Mouse (Mus musculus) neural tube, embryonic 15.5 days (tissue): Measurements from ENCODE around the gene Intu. TPM values are rescaled to one million over a fixed set of nuclear protein-coding genes. Genes with fewer than 3 reads are reported as not detected.

Source experiments
- ATAC-seq: fragments of 200-750 bp; cut with Nextera tagmentation; 2 replicates; pipeline ENCODE4 v1.8.0; 2017; ENCODE audit warnings: mild to moderate bottlenecking, moderate TSS enrichment, moderate library complexity; ENCODE audit not compliant: low FRiP score
- H3K27ac ChIP-seq: fragments of 300-500 bp; sonication (generic); replicated peaks from 2 replicates; pipeline ENCODE4 v1.5.1; 2015; ENCODE audit warnings: mild to moderate bottlenecking, inconsistent platforms
- H3K27me3 ChIP-seq: fragments of 300-500 bp; sonication (generic); replicated peaks from 2 replicates; pipeline ENCODE4 v1.6.1; 2015; ENCODE audit warnings: inconsistent platforms
- H3K36me3 ChIP-seq: fragments of 300-500 bp; sonication (generic); 2 replicates; pipeline ENCODE4 v1.6.1; 2015; ENCODE audit warnings: inconsistent platforms
- H3K4me1 ChIP-seq: fragments of 300-500 bp; sonication (generic); 2 replicates; pipeline ENCODE4 v1.6.1; 2015; ENCODE audit warnings: inconsistent platforms
- H3K4me2 ChIP-seq: fragments of 300-500 bp; sonication (generic); 2 replicates; pipeline ENCODE4 v1.6.1; 2015; ENCODE audit warnings: inconsistent platforms, mild to moderate bottlenecking, moderate library complexity
- H3K4me3 ChIP-seq: fragments of 300-500 bp; sonication (generic); replicated peaks from 2 replicates; pipeline ENCODE4 v1.5.1; 2015; ENCODE audit warnings: mild to moderate bottlenecking, inconsistent platforms
- H3K9ac ChIP-seq: fragments of 300-500 bp; sonication (generic); replicated peaks from 2 replicates; pipeline ENCODE4 v1.6.1; 2015; ENCODE audit warnings: mild to moderate bottlenecking, inconsistent platforms
- H3K9me3 ChIP-seq: fragments of 300-500 bp; sonication (generic); replicated peaks from 2 replicates; pipeline ENCODE4 v1.6.1; 2016; ENCODE audit warnings: inconsistent platforms
- WGBS: fragments of 180-500 bp; shearing (Covaris S2); methylation state at CpG from one replicate; pipeline ENCODE4 v1.1.7; 2015; ENCODE audit warnings: mixed read lengths; 5-methylcytosine and 5-hydroxymethylcytosine counted together
- polyA plus RNA-seq: library from polyadenylated mRNA; unstranded; fragments of >200 nt; fragmentation: Nextera tagmentation; extraction: Ambion mirVana; gene quantifications from 2 replicates; pipeline ENCODE4 v1.2.1, GENCODE M21; 2015

Intu gene
- polyA plus RNA-seq, 1 experiment from 2014 or later, result 2.1 TPM

- no peak overlapping the region for H3K9ac ChIP-seq
- no peaks in the 10 kb centered on the region for H3K9me3 ChIP-seq
- H3K27ac ChIP-seq, result no peak overlapping the region
- H3K27me3 ChIP-seq, result no peaks in the 10 kb centered on the region
- H3K4me1 ChIP-seq, result no peaks in the 10 kb centered on the region
- no peak overlapping the region for H3K4me3 ChIP-seq
- ATAC-seq, result no peak
- WGBS, result 85% methylated on average over 13 of the region's 13 CpGs
- H3K36me3 ChIP-seq, result no peaks in the 10 kb centered on the region
- no peak overlapping the region for H3K4me2 ChIP-seq
Measured at GRCm38 (mm10) chr3:40512936-40513829, 17.9 kb upstream of the Intu start.

GRCm38 (mm10) chr3:40518240-40518639, 12.8 kb upstream of the Intu start:
- H3K9me3 ChIP-seq, result no peaks in the 10 kb centered on the region
- no peak for ATAC-seq
- no peak overlapping the region for H3K9ac ChIP-seq
- H3K36me3 ChIP-seq, result no peaks in the 10 kb centered on the region
- no peak overlapping the region for H3K4me2 ChIP-seq
- H3K27ac ChIP-seq, result no peak overlapping the region
- peaks cover 1% of the 10 kb centered on the region for H3K4me1 ChIP-seq
- H3K4me3 ChIP-seq, result no peak overlapping the region
- WGBS, result 83% methylated on average over 3 of the region's 3 CpGs
- no peaks in the 10 kb centered on the region for H3K27me3 ChIP-seq

GRCm38 (mm10) chr3:40519555-40519954, 11.5 kb upstream of the Intu start:
- H3K9me3 ChIP-seq, result no peaks in the 10 kb centered on the region
- H3K4me2 ChIP-seq, result no peak overlapping the region
- no peak overlapping the region for H3K9ac ChIP-seq
- H3K4me3 ChIP-seq, result no peak overlapping the region
- no peaks in the 10 kb centered on the region for H3K36me3 ChIP-seq
- H3K27ac ChIP-seq, result no peak overlapping the region
- no peaks in the 10 kb centered on the region for H3K27me3 ChIP-seq
- H3K4me1 ChIP-seq, result peaks cover 4% of the 10 kb centered on the region
- no peak for ATAC-seq
- 83% methylated on average over 3 of the region's 3 CpGs for WGBS

- Histone ChIP-seq H3K27me3 (no peaks in the 10 kb centered on the region), H3K27ac (no peak overlapping the region), H3K4me1 (peaks cover 4% of the 10 kb centered on the region), H3K4me3 (no peak overlapping the region), H3K9ac (no peak overlapping the region), H3K4me2 (no peak overlapping the region), H3K36me3 (no peaks in the 10 kb centered on the region), H3K9me3 (no peaks in the 10 kb centered on the region)
- WGBS, result 95% methylated on average over 3 of the region's 3 CpGs
- no peak for ATAC-seq
Measured at GRCm38 (mm10) chr3:40520567-40520966, 10.5 kb upstream of the Intu start.

GRCm38 (mm10) chr3:40522446-40522845, 8.6 kb upstream of the Intu start:
- Histone ChIP-seq H3K4me3 (no peak overlapping the region), H3K4me1 (peaks cover 4% of the 10 kb centered on the region), H3K4me2 (peak overlapping the region; percentile 25), H3K9ac (no peak overlapping the region), H3K36me3 (no peaks in the 10 kb centered on the region), H3K9me3 (no peaks in the 10 kb centered on the region), H3K27me3 (no peaks in the 10 kb centered on the region), H3K27ac (no peak overlapping the region)
- ATAC-seq, result no peak
- 31% methylated on average over 6 of the region's 6 CpGs for WGBS

GRCm38 (mm10) chr3:40522846-40523245, 8.2 kb upstream of the Intu start:
- H3K9me3 ChIP-seq, result no peaks in the 10 kb centered on the region
- H3K4me3 ChIP-seq, result no peak overlapping the region
- H3K27ac ChIP-seq, result no peak overlapping the region
- 0 out of 2 replicates have a peak, but pooled peaks have one; percentile 17 for ATAC-seq
- H3K36me3 ChIP-seq, result no peaks in the 10 kb centered on the region
- no peaks in the 10 kb centered on the region for H3K27me3 ChIP-seq
- H3K9ac ChIP-seq, result no peak overlapping the region
- peaks cover 6% of the 10 kb centered on the region for H3K4me1 ChIP-seq
- WGBS, result 55% methylated on average over 14 of the region's 14 CpGs
- peak overlapping the region; percentile 25 for H3K4me2 ChIP-seq

GRCm38 (mm10) chr3:40523371-40523783, 7.7 kb upstream of the Intu start:
- no peaks in the 10 kb centered on the region for H3K9me3 ChIP-seq
- H3K4me1 ChIP-seq, result peaks cover 10% of the 10 kb centered on the region
- 0 out of 2 replicates have a peak, but pooled peaks have one; percentile 4 for ATAC-seq
- H3K27ac ChIP-seq, result no peak overlapping the region
- 21% methylated on average over 7 of the region's 7 CpGs for WGBS
- no peak overlapping the region for H3K4me3 ChIP-seq
- H3K4me2 ChIP-seq, result peak overlapping the region; percentile 44
- H3K27me3 ChIP-seq, result no peaks in the 10 kb centered on the region
- H3K9ac ChIP-seq, result no peak overlapping the region
- H3K36me3 ChIP-seq, result no peaks in the 10 kb centered on the region

GRCm38 (mm10) chr3:40524841-40525240, 6.2 kb upstream of the Intu start:
- Histone ChIP-seq H3K4me1 (peaks cover 10% of the 10 kb centered on the region), H3K4me2 (no peak overlapping the region), H3K36me3 (no peaks in the 10 kb centered on the region), H3K9ac (no peak overlapping the region), H3K27ac (no peak overlapping the region), H3K4me3 (no peak overlapping the region), H3K27me3 (no peaks in the 10 kb centered on the region), H3K9me3 (no peaks in the 10 kb centered on the region; the same call in 1 of the 2 replicates)
- 90% methylated on average over 7 of the region's 7 CpGs for WGBS
- ATAC-seq, result no peak

- no peak overlapping the region for H3K4me3 ChIP-seq
- no peak for ATAC-seq
- H3K4me2 ChIP-seq, result no peak overlapping the region
- 21% methylated on average over 4 of the region's 4 CpGs for WGBS
- no peaks in the 10 kb centered on the region; the same call in 1 of the 2 replicates for H3K9me3 ChIP-seq
- no peak overlapping the region for H3K27ac ChIP-seq
- peaks cover 10% of the 10 kb centered on the region for H3K4me1 ChIP-seq
- H3K9ac ChIP-seq, result no peak overlapping the region
- no peaks in the 10 kb centered on the region for H3K36me3 ChIP-seq
- no peaks in the 10 kb centered on the region for H3K27me3 ChIP-seq
Measured at GRCm38 (mm10) chr3:40525341-40525740, 5.7 kb upstream of the Intu start.

GRCm38 (mm10) chr3:40526095-40526494, 5.0 kb upstream of the Intu start:
- 96% methylated on average over 3 of the region's 3 CpGs for WGBS

GRCm38 (mm10) chr3:40527218-40527617, 3.9 kb upstream of the Intu start:
- ATAC-seq, result no peak
- Histone ChIP-seq H3K36me3 (no peaks in the 10 kb centered on the region), H3K4me2 (no peak overlapping the region), H3K4me1 (peaks cover 24% of the 10 kb centered on the region), H3K9me3 (no peaks in the 10 kb centered on the region; the same call in 1 of the 2 replicates), H3K27ac (no peak overlapping the region), H3K27me3 (no peaks in the 10 kb centered on the region; the same call in 1 of the 2 replicates), H3K4me3 (no peak overlapping the region), H3K9ac (no peak overlapping the region)
- WGBS, result 52% methylated on average over 10 of the region's 10 CpGs

More at GRCm38 (mm10) chr3:40526095-40526494, 5.0 kb upstream of the Intu start:
- Histone ChIP-seq H3K4me1 (peaks cover 13% of the 10 kb centered on the region), H3K36me3 (no peaks in the 10 kb centered on the region), H3K4me2 (no peak overlapping the region), H3K27ac (no peak overlapping the region), H3K4me3 (no peak overlapping the region), H3K9ac (no peak overlapping the region), H3K27me3 (no peaks in the 10 kb centered on the region), H3K9me3 (no peaks in the 10 kb centered on the region; the same call in 1 of the 2 replicates)
- ATAC-seq, result no peak
